Mouse (Mus musculus): ENCODE results near the gene Nelfa. TPM values are rescaled to one million over a fixed set of nuclear protein-coding genes. Genes with fewer than 3 reads are reported as not detected.

Nelfa gene
- polyA plus RNA-seq, 1 experiment from 2014 or later = 41.4 TPM

DNA sequence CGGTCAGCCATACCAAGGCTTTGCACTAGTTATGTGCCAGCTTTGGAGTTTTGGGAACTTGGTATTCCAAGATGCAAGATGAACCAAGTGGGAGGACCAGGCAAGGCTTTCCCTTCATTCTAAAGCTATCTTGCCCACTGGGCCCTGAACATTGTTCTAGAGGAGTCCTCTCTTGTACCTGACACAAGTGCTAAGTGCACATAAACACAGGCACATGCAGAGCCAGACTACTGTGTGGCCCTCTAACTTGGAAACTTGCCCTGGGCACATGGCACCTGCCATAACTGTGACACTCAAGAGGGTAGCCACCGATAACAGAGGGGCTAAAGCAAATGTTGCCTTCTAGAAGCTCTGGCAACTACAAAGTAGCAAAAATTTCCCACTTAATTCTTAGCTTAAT, 33.5 kb downstream of the Nelfa start:
- Histone ChIP-seq H3K27ac (replicated peaks; ENCODE audit: low read depth, low read length) (no peak overlapping the region), H3K36me3 (ENCODE audit: control insufficient read depth, insufficient read depth, low read length) (peaks cover 57% of the 10 kb centered on the region), H3K9me3 (ENCODE audit: control insufficient read depth, low read length) (no peaks in the 10 kb centered on the region), H3K4me2 (ENCODE audit: low read length) (no peak overlapping the region), H3K4me3 (replicated peaks; ENCODE audit: low read depth, low read length) (no peak overlapping the region), H3K9ac (replicated peaks; ENCODE audit: low read length) (no peak overlapping the region), H3K27me3 (ENCODE audit: control insufficient read depth, insufficient read depth, low read length) (no peaks in the 10 kb centered on the region), H3K4me1 (ENCODE audit: control insufficient read depth, insufficient read depth, low read length) (no peaks in the 10 kb centered on the region)
- ATAC-seq (ENCODE audit: low FRiP score, low TSS enrichment) = no peak
- no peak for DNase-seq
- WGBS = 97% methylated on average over 2 of the region's 2 CpGs

DNA sequence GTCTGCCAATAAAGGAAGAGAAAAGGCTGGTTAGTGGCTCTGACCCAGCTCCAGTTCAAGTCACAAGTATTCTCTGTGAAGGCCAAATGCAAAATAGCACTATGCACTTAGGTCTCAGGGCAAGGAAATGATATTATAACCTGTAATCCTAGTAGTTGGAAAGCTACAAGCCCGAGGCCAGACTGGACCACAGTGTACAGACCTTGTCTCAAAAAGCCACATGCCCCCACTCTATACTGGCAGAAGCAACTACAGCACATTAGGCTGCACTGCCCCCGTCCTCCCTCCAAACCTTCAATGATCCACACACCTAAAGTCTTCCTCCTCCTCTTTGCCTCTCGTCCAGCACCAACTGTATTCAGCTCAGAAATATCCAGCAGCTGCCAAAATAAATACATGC, 34.9 kb downstream of the Nelfa start:
- no peak overlapping the region for H3K27ac ChIP-seq (replicated peaks; ENCODE audit: low read depth, low read length)
- no peaks in the 10 kb centered on the region for H3K27me3 ChIP-seq (ENCODE audit: control insufficient read depth, insufficient read depth, low read length)
- no peak overlapping the region for H3K4me3 ChIP-seq (replicated peaks; ENCODE audit: low read depth, low read length)
- peaks cover 71% of the 10 kb centered on the region for H3K36me3 ChIP-seq (ENCODE audit: control insufficient read depth, insufficient read depth, low read length)
- ATAC-seq (ENCODE audit: low FRiP score, low TSS enrichment) (no peak), DNase-seq (no peak)
- H3K9me3 ChIP-seq (ENCODE audit: control insufficient read depth, low read length) = no peaks in the 10 kb centered on the region
- WGBS = 87% methylated on average over 3 of the region's 3 CpGs
- no peaks in the 10 kb centered on the region for H3K4me1 ChIP-seq (ENCODE audit: control insufficient read depth, insufficient read depth, low read length)
- H3K4me2 ChIP-seq (ENCODE audit: low read length) = no peak overlapping the region
- no peak overlapping the region for H3K9ac ChIP-seq (replicated peaks; ENCODE audit: low read length)

DNA sequence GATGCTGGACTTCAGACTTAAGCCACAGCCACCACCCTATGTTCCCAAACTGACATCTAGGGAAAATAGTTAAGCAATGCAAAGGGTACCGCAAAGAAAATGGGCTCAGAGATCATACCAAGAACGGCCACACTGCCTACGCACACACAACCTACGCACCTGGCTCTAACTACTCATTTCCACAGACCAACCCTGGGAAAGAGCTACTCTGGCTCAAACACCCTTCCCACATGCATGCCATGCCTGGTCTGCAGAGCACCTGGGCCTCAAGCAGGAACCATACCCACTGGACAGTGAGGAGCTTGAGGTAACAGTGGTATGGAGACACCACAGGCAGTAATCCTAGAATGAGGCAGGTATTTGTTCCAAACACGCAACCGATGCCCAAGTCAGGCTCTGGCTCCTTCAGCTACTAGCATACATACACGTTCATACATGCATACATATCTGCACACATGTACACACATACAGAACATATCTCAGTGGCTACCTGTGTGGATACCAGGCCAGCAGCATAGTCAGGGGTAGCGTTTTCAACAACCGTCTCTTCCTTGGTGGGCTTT, 35.4 kb downstream of the Nelfa start:
- Histone ChIP-seq H3K9ac (replicated peaks; ENCODE audit: low read length) (no peak overlapping the region), H3K27ac (replicated peaks; ENCODE audit: low read depth, low read length) (no peak overlapping the region), H3K36me3 (ENCODE audit: control insufficient read depth, insufficient read depth, low read length) (peaks cover 76% of the 10 kb centered on the region), H3K4me1 (ENCODE audit: control insufficient read depth, insufficient read depth, low read length) (no peaks in the 10 kb centered on the region), H3K27me3 (ENCODE audit: control insufficient read depth, insufficient read depth, low read length) (no peaks in the 10 kb centered on the region), H3K9me3 (ENCODE audit: control insufficient read depth, low read length) (no peaks in the 10 kb centered on the region), H3K4me3 (replicated peaks; ENCODE audit: low read depth, low read length) (no peak overlapping the region), H3K4me2 (ENCODE audit: low read length) (no peak overlapping the region)
- ATAC-seq (ENCODE audit: low FRiP score, low TSS enrichment) (no peak), DNase-seq (no peak)
- WGBS = 96% methylated on average over 9 of the region's 9 CpGs

DNA sequence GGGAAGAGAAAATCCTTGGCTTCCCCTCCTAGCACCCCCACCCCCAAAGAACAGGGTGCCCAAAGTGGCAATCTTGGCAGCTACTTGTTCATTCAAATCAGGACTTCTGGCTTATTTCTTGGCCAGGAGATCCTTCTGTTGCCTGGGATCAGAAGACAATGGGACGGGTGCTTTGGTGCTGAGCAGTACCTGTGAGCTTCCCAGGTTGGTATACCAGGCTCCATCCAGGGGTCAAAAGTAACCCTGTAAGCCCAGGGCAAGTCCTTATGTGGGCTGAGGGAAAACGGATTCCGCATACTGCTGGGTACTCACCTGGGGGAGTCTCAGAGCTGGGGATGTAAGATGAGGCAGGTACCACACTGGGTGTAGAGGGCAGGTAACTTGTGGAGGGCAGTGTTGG, 36.1 kb downstream of the Nelfa start:
- Histone ChIP-seq H3K36me3 (ENCODE audit: control insufficient read depth, insufficient read depth, low read length) (peaks cover 83% of the 10 kb centered on the region), H3K4me3 (replicated peaks; ENCODE audit: low read depth, low read length) (no peak overlapping the region), H3K4me1 (ENCODE audit: control insufficient read depth, insufficient read depth, low read length) (no peaks in the 10 kb centered on the region), H3K9ac (replicated peaks; ENCODE audit: low read length) (no peak overlapping the region), H3K4me2 (ENCODE audit: low read length) (no peak overlapping the region), H3K27ac (replicated peaks; ENCODE audit: low read depth, low read length) (no peak overlapping the region), H3K9me3 (ENCODE audit: control insufficient read depth, low read length) (no peaks in the 10 kb centered on the region), H3K27me3 (ENCODE audit: control insufficient read depth, insufficient read depth, low read length) (no peaks in the 10 kb centered on the region)
- WGBS = 89% methylated on average over 3 of the region's 3 CpGs
- ATAC-seq (ENCODE audit: low FRiP score, low TSS enrichment) = no peak
- no peak for DNase-seq

DNA sequence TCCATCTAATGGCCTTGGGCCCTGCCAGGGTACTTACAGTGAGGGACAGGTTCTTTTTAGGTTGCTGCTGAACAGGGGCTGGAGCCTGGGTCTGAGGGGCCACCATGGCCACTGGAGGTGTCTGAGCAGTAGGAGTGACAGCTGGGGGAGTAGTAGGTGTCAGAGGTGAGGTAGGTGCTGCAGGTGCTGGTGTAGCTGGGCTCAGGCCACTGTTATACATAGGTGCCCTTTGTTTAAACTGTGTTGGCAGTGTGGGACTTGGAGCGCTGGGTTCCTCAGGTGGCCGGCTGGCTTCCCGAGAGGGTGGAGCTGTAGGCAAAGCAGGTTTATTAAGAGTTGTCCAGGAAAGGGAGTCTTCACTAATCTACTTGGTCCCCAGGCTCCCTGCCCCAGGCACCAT, 37.0 kb downstream of the Nelfa start:
- ATAC-seq (ENCODE audit: low FRiP score, low TSS enrichment) (no peak), DNase-seq (no peak)
- Histone ChIP-seq H3K4me3 (replicated peaks; ENCODE audit: low read depth, low read length) (no peak overlapping the region), H3K27me3 (ENCODE audit: control insufficient read depth, insufficient read depth, low read length) (no peaks in the 10 kb centered on the region), H3K4me2 (ENCODE audit: low read length) (no peak overlapping the region), H3K36me3 (ENCODE audit: control insufficient read depth, insufficient read depth, low read length) (peaks cover 91% of the 10 kb centered on the region), H3K4me1 (ENCODE audit: control insufficient read depth, insufficient read depth, low read length) (no peaks in the 10 kb centered on the region), H3K9me3 (ENCODE audit: control insufficient read depth, low read length) (no peaks in the 10 kb centered on the region), H3K9ac (replicated peaks; ENCODE audit: low read length) (no peak overlapping the region), H3K27ac (replicated peaks; ENCODE audit: low read depth, low read length) (no peak overlapping the region)
- WGBS = 89% methylated on average over 3 of the region's 3 CpGs

DNA sequence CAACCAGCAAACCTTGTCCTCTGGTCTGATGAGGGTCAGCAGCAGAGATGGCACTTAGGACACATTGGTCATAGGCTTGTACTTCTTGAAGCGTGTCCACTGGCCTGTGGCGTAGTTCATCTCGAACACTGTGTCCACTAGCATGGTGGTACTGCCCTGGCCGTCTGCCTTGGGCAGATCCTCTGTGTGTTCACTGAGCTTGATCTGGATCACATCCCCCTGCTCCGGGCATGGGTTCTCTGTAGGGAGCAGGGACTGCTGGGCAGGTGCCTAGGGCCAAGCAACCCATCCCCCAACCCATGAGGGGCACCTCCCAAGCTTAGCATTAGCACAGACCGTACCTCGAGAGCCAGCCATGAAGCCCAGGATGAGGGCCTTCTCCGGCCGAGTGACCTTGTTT, 37.5 kb downstream of the Nelfa start:
- 86% methylated on average over 9 of the region's 9 CpGs for WGBS
- Histone ChIP-seq H3K4me3 (replicated peaks; ENCODE audit: low read depth, low read length) (no peak overlapping the region), H3K27ac (replicated peaks; ENCODE audit: low read depth, low read length) (no peak overlapping the region), H3K9me3 (ENCODE audit: control insufficient read depth, low read length) (no peaks in the 10 kb centered on the region), H3K36me3 (ENCODE audit: control insufficient read depth, insufficient read depth, low read length) (peaks cover 97% of the 10 kb centered on the region), H3K4me1 (ENCODE audit: control insufficient read depth, insufficient read depth, low read length) (no peaks in the 10 kb centered on the region), H3K9ac (replicated peaks; ENCODE audit: low read length) (no peak overlapping the region), H3K27me3 (ENCODE audit: control insufficient read depth, insufficient read depth, low read length) (no peaks in the 10 kb centered on the region), H3K4me2 (ENCODE audit: low read length) (no peak overlapping the region)
- DNase-seq = no peak
- no peak for ATAC-seq (ENCODE audit: low FRiP score, low TSS enrichment)

DNA sequence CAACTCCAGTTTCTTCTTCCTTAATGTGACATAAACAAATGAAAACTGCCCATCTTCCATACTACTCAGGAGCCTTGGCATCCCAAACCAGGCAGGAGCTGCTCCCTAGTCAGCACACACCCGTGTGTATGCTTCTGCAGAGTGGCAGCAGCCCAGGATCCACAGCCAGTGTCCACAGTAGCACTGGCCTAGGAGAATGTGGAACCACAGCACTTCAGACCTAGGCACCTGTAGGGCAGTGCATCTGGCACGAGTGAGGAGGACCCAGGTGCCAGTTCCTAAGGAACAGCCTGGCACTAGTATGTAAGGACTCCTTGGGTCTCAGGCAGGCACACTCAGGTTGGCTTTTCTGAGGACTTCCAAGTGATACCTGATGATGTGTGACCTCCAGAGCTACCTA, 39.1 kb downstream of the Nelfa start:
- Histone ChIP-seq H3K9ac (replicated peaks; ENCODE audit: low read length) (no peak overlapping the region), H3K4me3 (replicated peaks; ENCODE audit: low read depth, low read length) (no peak overlapping the region), H3K27me3 (ENCODE audit: control insufficient read depth, insufficient read depth, low read length) (no peaks in the 10 kb centered on the region), H3K36me3 (ENCODE audit: control insufficient read depth, insufficient read depth, low read length) (peaks cover 100% of the 10 kb centered on the region), H3K27ac (replicated peaks; ENCODE audit: low read depth, low read length) (no peak overlapping the region), H3K4me1 (ENCODE audit: control insufficient read depth, insufficient read depth, low read length) (no peaks in the 10 kb centered on the region), H3K4me2 (ENCODE audit: low read length) (no peak overlapping the region), H3K9me3 (ENCODE audit: control insufficient read depth, low read length) (no peaks in the 10 kb centered on the region)
- ATAC-seq (ENCODE audit: low FRiP score, low TSS enrichment) (no peak), DNase-seq (no peak)
- 89% methylated on average over 2 of the region's 2 CpGs for WGBS

DNA sequence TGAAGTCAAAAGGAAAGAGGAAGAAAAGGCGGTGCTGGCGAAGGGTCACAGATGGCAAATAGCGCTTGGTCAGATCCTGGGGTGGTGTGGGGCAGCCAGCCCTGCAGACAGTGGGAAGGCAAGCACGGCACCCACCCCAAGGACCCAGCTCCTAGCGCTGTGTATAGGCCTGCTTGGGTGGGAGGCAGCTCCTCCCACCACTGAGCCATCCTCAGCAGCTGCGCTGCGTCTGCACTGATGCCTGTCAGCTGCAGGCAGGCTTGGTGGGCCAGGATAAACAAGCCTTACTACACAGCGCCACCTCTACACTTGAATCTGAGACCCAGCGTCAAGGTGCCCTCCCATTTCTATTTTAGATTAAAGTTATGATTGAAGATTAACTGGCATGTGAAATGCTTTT, 41.1 kb downstream of the Nelfa start:
- no peak overlapping the region for H3K9ac ChIP-seq (replicated peaks; ENCODE audit: low read length)
- no peak overlapping the region for H3K27ac ChIP-seq (replicated peaks; ENCODE audit: low read depth, low read length)
- H3K4me2 ChIP-seq (ENCODE audit: low read length) = no peak overlapping the region
- peaks cover 100% of the 10 kb centered on the region for H3K36me3 ChIP-seq (ENCODE audit: control insufficient read depth, insufficient read depth, low read length)
- DNase-seq (no peak), ATAC-seq (ENCODE audit: low FRiP score, low TSS enrichment) (no peak)
- WGBS = 93% methylated on average over 9 of the region's 9 CpGs
- no peaks in the 10 kb centered on the region for H3K4me1 ChIP-seq (ENCODE audit: control insufficient read depth, insufficient read depth, low read length)
- no peaks in the 10 kb centered on the region for H3K9me3 ChIP-seq (ENCODE audit: control insufficient read depth, low read length)
- no peaks in the 10 kb centered on the region for H3K27me3 ChIP-seq (ENCODE audit: control insufficient read depth, insufficient read depth, low read length)
- H3K4me3 ChIP-seq (replicated peaks; ENCODE audit: low read depth, low read length) = no peak overlapping the region

DNA sequence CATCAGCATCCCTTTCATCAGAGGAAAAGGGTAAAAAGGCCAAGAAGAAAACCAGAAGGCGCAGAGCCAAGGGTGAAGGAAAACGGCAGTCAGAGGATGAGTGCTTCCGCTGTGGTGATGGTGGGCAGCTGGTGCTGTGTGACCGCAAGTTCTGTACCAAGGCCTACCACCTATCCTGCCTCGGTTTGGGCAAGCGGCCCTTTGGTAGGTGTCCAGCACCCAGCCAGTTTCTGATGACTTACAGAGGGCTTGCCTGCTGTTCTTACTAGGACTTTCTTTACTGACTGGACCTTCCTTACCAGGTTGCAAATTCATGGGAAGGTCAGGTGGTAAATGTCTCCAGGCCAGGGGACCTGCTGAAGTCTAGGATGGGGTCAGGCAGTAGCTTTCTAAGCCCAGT, 42.8 kb downstream of the Nelfa start:
- Histone ChIP-seq H3K36me3 (ENCODE audit: control insufficient read depth, insufficient read depth, low read length) (peaks cover 98% of the 10 kb centered on the region), H3K4me2 (ENCODE audit: low read length) (no peak overlapping the region), H3K9ac (replicated peaks; ENCODE audit: low read length) (no peak overlapping the region), H3K4me3 (replicated peaks; ENCODE audit: low read depth, low read length) (no peak overlapping the region), H3K27ac (replicated peaks; ENCODE audit: low read depth, low read length) (no peak overlapping the region), H3K27me3 (ENCODE audit: control insufficient read depth, insufficient read depth, low read length) (no peaks in the 10 kb centered on the region), H3K4me1 (ENCODE audit: control insufficient read depth, insufficient read depth, low read length) (no peaks in the 10 kb centered on the region), H3K9me3 (ENCODE audit: control insufficient read depth, low read length) (no peaks in the 10 kb centered on the region)
- 94% methylated on average over 6 of the region's 6 CpGs for WGBS
- ATAC-seq (ENCODE audit: low FRiP score, low TSS enrichment) = no peak
- DNase-seq = no peak
